In the genomic region with DNA sequence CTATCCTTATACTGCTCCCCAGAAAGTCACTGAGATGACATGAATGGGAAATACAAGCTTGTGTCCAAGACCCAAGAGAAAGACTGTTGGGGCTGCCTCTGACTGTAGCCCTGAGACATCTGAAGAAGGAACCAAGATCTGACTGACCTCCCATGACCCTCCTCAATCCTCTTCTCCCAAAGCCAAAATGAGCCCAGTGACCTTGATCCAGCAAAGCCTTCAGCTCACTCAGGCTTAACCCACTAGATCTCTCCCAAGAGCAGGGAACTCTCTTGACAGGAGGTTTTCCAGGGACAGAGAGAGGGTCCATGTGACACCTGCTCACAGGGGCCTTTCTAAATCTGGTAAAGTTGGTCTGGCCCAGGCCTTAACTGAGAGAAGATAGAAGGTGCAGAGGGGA, we compare ENCODE assay signal across 22 mouse cellular contexts. TPM values are rescaled to one million over a fixed set of nuclear protein-coding genes. Genes with fewer than 3 reads are reported as not detected.
A peak's percentile ranks its signal among the peaks of the same experiment; 100 is the strongest.
DNase-seq lines count a peak whose midpoint lies in the region; ATAC-seq and TF ChIP-seq lines count a peak whose summit lies in the region.
"Had no signal": no experiment of that assay in that cellular context is flagged by ENCODE, and none has a peak within 500 bp of the region (broad histone marks: within the 10 kb centered on the region; RNA-seq: fewer than 3 reads in every experiment).

No protein-coding gene starts in this region.

- no peak for TF ChIP-seq CTCF in heart, postnatal 0 days (IDR thresholded peaks at IDR 0.05; ENCODE audit: low read depth)
- TF ChIP-seq CTCF in liver, embryonic 14.5 days (IDR thresholded peaks at IDR 0.05; ENCODE audit: low read depth) = no peak
- no peak for TF ChIP-seq CTCF in lung, postnatal 0 days (IDR thresholded peaks at IDR 0.05)

- H3K36me3 ChIP-seq in heart, postnatal 0 days (replicated peaks; ENCODE audit: control insufficient read depth, insufficient read depth, low read length) = no peaks in the 10 kb centered on the region
- H3K36me3 ChIP-seq in heart, embryonic 11.5 days (ENCODE audit: control insufficient read depth, insufficient read depth, low read length) = no peaks in the 10 kb centered on the region
- H3K36me3 ChIP-seq in liver, embryonic 11.5 days (ENCODE audit: control insufficient read depth, insufficient read depth, low read length) = no peaks in the 10 kb centered on the region; the same call in 1 of the 2 replicates
- H3K36me3 ChIP-seq in liver, embryonic 14.5 days (replicated peaks; ENCODE audit: control insufficient read depth, insufficient read depth, low read depth) = peaks cover 55% of the 10 kb centered on the region
- no peaks in the 10 kb centered on the region for H3K36me3 ChIP-seq in lung, postnatal 0 days (ENCODE audit: insufficient read depth, low read length)
- H3K36me3 ChIP-seq: embryonic facial prominence, embryonic 13.5 days; forebrain, embryonic 12.5 days; heart, embryonic 15.5 days; hindbrain, embryonic 10.5 days had no signal

- DNase-seq in heart, postnatal 0 days (ENCODE audit: low spot score) = no peak
- peak; percentile 28 for DNase-seq in liver, embryonic 11.5 days (ENCODE audit: low spot score)
- no peak for DNase-seq in liver, embryonic 14.5 days (ENCODE audit: low read depth in 3 of 3, low spot score in 3 of 3)
- peak; percentile 58 for DNase-seq in retina, postnatal 1 day
- DNase-seq in left cerebral cortex, postnatal 14 days (ENCODE audit: low spot score in 2 of 2) = no peak
- DNase-seq in lung, postnatal 0 days (ENCODE audit: low spot score) = no peak
- DNase-seq in cerebellum, postnatal 36 days = no peak
- DNase-seq: adrenal gland, postnatal 14 days; cerebellum, adult 11-12 months; cerebellum, adult 9-10 months; cerebellum, postnatal 25 days; forebrain, postnatal 0 days; gastrocnemius, postnatal 25 days had no signal

- no peak overlapping the region for H3K4me3 ChIP-seq in heart, postnatal 0 days (ENCODE audit: low read depth, low read length)
- H3K4me3 ChIP-seq in heart, embryonic 11.5 days (ENCODE audit: low read depth, low read length) = no peak overlapping the region
- H3K4me3 ChIP-seq in liver, embryonic 11.5 days (ENCODE audit: low read depth, low read length) = no peak overlapping the region
- no peak overlapping the region for H3K4me3 ChIP-seq in liver, embryonic 14.5 days (ENCODE audit: insufficient read depth in 1 of 2, low read depth in 2 of 2, low read length in 2 of 2)
- H3K4me3 ChIP-seq in lung, postnatal 0 days (ENCODE audit: low read depth, low read length) = no peak overlapping the region
- H3K4me3 ChIP-seq: embryonic facial prominence, embryonic 13.5 days; forebrain, embryonic 12.5 days; heart, embryonic 15.5 days; hindbrain, embryonic 10.5 days had no signal

- no peak for TF ChIP-seq EP300 in heart, postnatal 0 days (IDR thresholded peaks at IDR 0.05; ENCODE audit: low read depth)
- no peak for TF ChIP-seq EP300 in liver, embryonic 14.5 days (IDR thresholded peaks at IDR 0.05; ENCODE audit: low read depth)
- no peak for TF ChIP-seq EP300 in lung, postnatal 0 days (IDR thresholded peaks at IDR 0.05)

- no peak for ATAC-seq in heart, postnatal 0 days (ENCODE audit: insufficient read depth, low read depth)
- no peak for ATAC-seq in heart, embryonic 11.5 days (replicated peaks; ENCODE audit: insufficient number of reproducible peaks, low FRiP score, low TSS enrichment)
- no peak for ATAC-seq in liver, embryonic 11.5 days (replicated peaks; ENCODE audit: low FRiP score)
- ATAC-seq in liver, embryonic 14.5 days (ENCODE audit: insufficient read depth) = no peak
- no peak for ATAC-seq in lung, postnatal 0 days
- ATAC-seq: activated CD4-positive, CD25-positive, alpha-beta regulatory T cell, adult 4 months; forebrain, postnatal 0 days; Patski had no signal

- no peak overlapping the region for H3K4me2 ChIP-seq in heart, postnatal 0 days (ENCODE audit: low read depth, low read length)
- no peak overlapping the region for H3K4me2 ChIP-seq in heart, embryonic 11.5 days
- no peak overlapping the region for H3K4me2 ChIP-seq in liver, embryonic 11.5 days
- H3K4me2 ChIP-seq in liver, embryonic 14.5 days (ENCODE audit: low read depth) = no peak overlapping the region
- no peak overlapping the region for H3K4me2 ChIP-seq in lung, postnatal 0 days (replicated peaks; ENCODE audit: low read depth, low read length)
- H3K4me2 ChIP-seq: embryonic facial prominence, embryonic 13.5 days; forebrain, embryonic 12.5 days; heart, embryonic 15.5 days; hindbrain, embryonic 14.5 days had no signal

- peaks cover 29% of the 10 kb centered on the region for H3K4me1 ChIP-seq in heart, postnatal 0 days (ENCODE audit: control insufficient read depth, insufficient read depth)
- peaks cover 24% of the 10 kb centered on the region for H3K4me1 ChIP-seq in heart, embryonic 11.5 days (ENCODE audit: control insufficient read depth, insufficient read depth, low read length)
- H3K4me1 ChIP-seq in liver, embryonic 11.5 days (replicated peaks; ENCODE audit: control insufficient read depth, insufficient read depth, low read length) = peaks cover 32% of the 10 kb centered on the region
- peaks cover 44 to 53% of the 10 kb centered on the region in 2 experiments for H3K4me1 ChIP-seq in liver, embryonic 14.5 days (replicated peaks; ENCODE audit: control insufficient read depth in 2 of 2, insufficient read depth in 2 of 2, low read length in 1 of 2)
- no peaks in the 10 kb centered on the region for H3K4me1 ChIP-seq in lung, postnatal 0 days (ENCODE audit: insufficient read depth, low read depth, low read length)
- H3K4me1 ChIP-seq: embryonic facial prominence, embryonic 13.5 days had no signal

- H3K27me3 ChIP-seq in heart, postnatal 0 days (ENCODE audit: control insufficient read depth, insufficient read depth, low read length) = no peaks in the 10 kb centered on the region
- no peaks in the 10 kb centered on the region for H3K27me3 ChIP-seq in heart, embryonic 11.5 days (ENCODE audit: control insufficient read depth, insufficient read depth, low read length)
- H3K27me3 ChIP-seq in liver, embryonic 11.5 days (replicated peaks; ENCODE audit: control insufficient read depth, insufficient read depth, low read length) = no peaks in the 10 kb centered on the region
- no peaks in the 10 kb centered on the region for H3K27me3 ChIP-seq in liver, embryonic 14.5 days (ENCODE audit: control insufficient read depth, insufficient read depth, low read length)
- no peaks in the 10 kb centered on the region for H3K27me3 ChIP-seq in lung, postnatal 0 days (replicated peaks; ENCODE audit: insufficient read depth, low read length)
- H3K27me3 ChIP-seq: embryonic facial prominence, embryonic 13.5 days; heart, embryonic 15.5 days; Patski had no signal

- H3K9ac ChIP-seq in heart, postnatal 0 days (replicated peaks; ENCODE audit: low read depth, low read length) = no peak overlapping the region
- H3K9ac ChIP-seq in heart, embryonic 11.5 days (ENCODE audit: low read depth, low read length) = no peak overlapping the region
- H3K9ac ChIP-seq in liver, embryonic 11.5 days (ENCODE audit: low read depth, low read length) = no peak overlapping the region
- no peak overlapping the region for H3K9ac ChIP-seq in liver, embryonic 14.5 days (replicated peaks)
- no peak overlapping the region for H3K9ac ChIP-seq in lung, postnatal 0 days (replicated peaks; ENCODE audit: low read depth)
- H3K9ac ChIP-seq: embryonic facial prominence, embryonic 13.5 days; forebrain, embryonic 12.5 days; forebrain, postnatal 0 days; heart, embryonic 15.5 days; hindbrain, embryonic 14.5 days had no signal

- no peaks in the 10 kb centered on the region for H3K9me3 ChIP-seq in heart, postnatal 0 days (replicated peaks; ENCODE audit: control insufficient read depth, low read length)
- H3K9me3 ChIP-seq in heart, embryonic 11.5 days (replicated peaks; ENCODE audit: control insufficient read depth, low read length) = no peaks in the 10 kb centered on the region
- H3K9me3 ChIP-seq in liver, embryonic 11.5 days (ENCODE audit: control insufficient read depth, low read length) = no peaks in the 10 kb centered on the region
- no peaks in the 10 kb centered on the region for H3K9me3 ChIP-seq in liver, embryonic 14.5 days (ENCODE audit: control insufficient read depth, low read length)
- no peaks in the 10 kb centered on the region for H3K9me3 ChIP-seq in lung, postnatal 0 days (ENCODE audit: low read length)
- H3K9me3 ChIP-seq: embryonic facial prominence, embryonic 13.5 days; forebrain, embryonic 12.5 days; heart, embryonic 15.5 days; hindbrain, embryonic 10.5 days had no signal

- intact Hi-C loops in left cerebral cortex, postnatal 14 days (cut with DNase I) = no loop called here

- H3K27ac ChIP-seq in heart, postnatal 0 days (ENCODE audit: low read depth) = peak overlapping the region; percentile 41; the same call in 1 of the 2 replicates
- H3K27ac ChIP-seq in heart, embryonic 11.5 days (ENCODE audit: low read depth, low read length) = no peak overlapping the region
- H3K27ac ChIP-seq in liver, embryonic 11.5 days (ENCODE audit: low read depth, low read length) = no peak overlapping the region
- peak overlapping the region; percentile 42 for H3K27ac ChIP-seq in liver, embryonic 14.5 days
- H3K27ac ChIP-seq in lung, postnatal 0 days (ENCODE audit: low read length) = no peak overlapping the region
- H3K27ac ChIP-seq: embryonic facial prominence, embryonic 13.5 days; forebrain, embryonic 12.5 days; heart, embryonic 15.5 days; hindbrain, embryonic 10.5 days; hindbrain, embryonic 14.5 days had no signal

RNA-seq across cellular contexts. Expression of a gene that starts 17.2 kb away (rescaled TPM):
- 1.7 TPM in 1 of 2 replicates, not detected in the other for total RNA-seq in heart, postnatal 0 days (2014; rRNA removed; ENCODE audit: low replicate concordance)
- polyA plus RNA-seq in heart, postnatal 0 days (2015; fragmentation: Nextera tagmentation; extraction: Ambion mirVana) = 0.18 TPM in 2 replicates
- 0.10 and 0.20 TPM in 2 replicates for polyA plus RNA-seq in heart, embryonic 11.5 days (2014; fragmentation: Nextera tagmentation; extraction: Ambion mirVana)
- 0.10 and 0.11 TPM in 2 replicates for polyA plus RNA-seq in liver, embryonic 11.5 days (2014; fragmentation: Nextera tagmentation; extraction: Ambion mirVana)
- polyA plus RNA-seq in liver, embryonic 14.5 days (2012; rRNA removed) = 0.11 and 0.15 TPM in 2 replicates
- 0.32 and 0.40 TPM in 2 replicates for polyA plus RNA-seq in liver, embryonic 14.5 days (2014; fragmentation: Nextera tagmentation; extraction: Ambion mirVana)
- not detected for total RNA-seq in left cerebral cortex, postnatal 14 days (2021)
- polyA plus RNA-seq in lung, postnatal 0 days (2015; fragmentation: Nextera tagmentation; extraction: Ambion mirVana) = 0.15 and 0.18 TPM in 2 replicates
- total RNA-seq: gastrocnemius, postnatal 25 days had no signal
- polyA plus RNA-seq: activated CD4-positive, CD25-positive, alpha-beta regulatory T cell, adult 4 months; C2C12; forebrain, postnatal 0 days; hindbrain, embryonic 14.5 days had no signal

RNA-seq across cellular contexts. Expression of a gene that starts 17.8 kb away (rescaled TPM):
- total RNA-seq in heart, postnatal 0 days (2014; rRNA removed; ENCODE audit: low replicate concordance) = 47.3 and 52.8 TPM in 2 replicates
- polyA plus RNA-seq in heart, postnatal 0 days (2015; fragmentation: Nextera tagmentation; extraction: Ambion mirVana) = 21.2 and 26.6 TPM in 2 replicates
- polyA plus RNA-seq in heart, embryonic 11.5 days (2014; fragmentation: Nextera tagmentation; extraction: Ambion mirVana) = 67.5 and 73.2 TPM in 2 replicates
- polyA plus RNA-seq in liver, embryonic 11.5 days (2014; fragmentation: Nextera tagmentation; extraction: Ambion mirVana) = 108 and 116 TPM in 2 replicates
- 105 and 113 TPM in 2 replicates for polyA plus RNA-seq in liver, embryonic 14.5 days (2012; rRNA removed)
- 153 and 166 TPM in 2 replicates for polyA plus RNA-seq in liver, embryonic 14.5 days (2014; fragmentation: Nextera tagmentation; extraction: Ambion mirVana)
- total RNA-seq in left cerebral cortex, postnatal 14 days (2021) = 10 to 100 TPM; 26.2 to 28.4 TPM
- polyA plus RNA-seq in lung, postnatal 0 days (2015; fragmentation: Nextera tagmentation; extraction: Ambion mirVana) = 29.9 and 32.5 TPM in 2 replicates

Comparison
In these comparisons a context has a peak if more than half of its experiments do, and no peak if none do; other contexts are left out.
1. DNase-seq: peak in liver, embryonic 11.5 days (single experiment) and retina, postnatal 1 day (single experiment); none in heart, postnatal 0 days (single experiment), liver, embryonic 14.5 days (0 of 3), left cerebral cortex, postnatal 14 days (0 of 2), lung, postnatal 0 days (single experiment) and cerebellum, postnatal 36 days (0 of 2).
2. H3K27ac ChIP-seq: peak in heart, postnatal 0 days (single experiment) and liver, embryonic 14.5 days (single experiment); none in heart, embryonic 11.5 days (single experiment), liver, embryonic 11.5 days (single experiment) and lung, postnatal 0 days (single experiment).